Mouse (Mus musculus): ENCODE measurements at regions not wholly inside any gene's neighbourhood (a gene's known extent, or its start where the extent isn't known, plus 50 kb on each side); places are given as distances from the start of the nearest gene placed in this dataset.
A peak's percentile ranks its signal among the peaks of the same experiment; 100 is the strongest.

GRCm38 (mm10) chr2:50520169-50520568 is 223.6 kb upstream of the Mmadhc start:
- WGBS, result 16% methylated on average over 8 of the region's 8 CpGs

DNA sequence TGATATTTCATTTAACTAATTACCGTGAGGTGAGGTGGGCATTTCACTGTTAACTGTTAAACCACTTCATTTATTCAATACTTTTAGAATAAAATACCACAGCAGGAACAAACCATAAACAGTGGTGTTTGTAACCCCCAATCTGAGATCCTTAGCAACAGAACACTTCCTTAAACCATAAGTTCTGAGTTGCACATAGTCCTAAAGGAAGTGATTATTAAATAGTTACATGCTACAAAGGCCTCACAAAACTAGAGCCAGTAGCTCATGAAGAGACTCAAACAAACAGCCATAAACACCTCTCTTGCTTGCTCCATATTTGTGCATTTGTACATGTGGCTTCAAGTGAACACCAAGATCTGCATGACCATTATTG is 222.5 kb upstream of the Mmadhc start:
- no peak for DNase-seq (ENCODE audit: low spot score)
- H3K4me1 ChIP-seq (ENCODE audit: insufficient read depth, low read length), result peaks cover 4% of the 10 kb centered on the region; the same call in 1 of the 2 replicates
- H3K4me3 ChIP-seq (ENCODE audit: low read length), result no peak overlapping the region
- H3K27ac ChIP-seq, result no peak overlapping the region
- no peaks in the 10 kb centered on the region for H3K9me3 ChIP-seq (ENCODE audit: low read length)
- no peaks in the 10 kb centered on the region for H3K27me3 ChIP-seq (ENCODE audit: insufficient read depth, low read length)
- no peaks in the 10 kb centered on the region for H3K36me3 ChIP-seq (ENCODE audit: insufficient read depth, low read length)
- ATAC-seq, result no peak
- H3K4me2 ChIP-seq (ENCODE audit: low read depth, low read length), result no peak overlapping the region
- WGBS, result 71% methylated on average over 1 of the region's 1 CpGs
- no peak overlapping the region for H3K9ac ChIP-seq (replicated peaks; ENCODE audit: low read length)
- TF ChIP-seq CTCF (IDR thresholded peaks at IDR 0.05; ENCODE audit: low read depth), result no peak

More at GRCm38 (mm10) chr2:50520169-50520568, 223.6 kb upstream of the Mmadhc start:
- DNase-seq (ENCODE audit: low spot score), result peak; percentile 40
- no peak for ATAC-seq
- H3K4me2 ChIP-seq (ENCODE audit: low read depth, low read length), result peak overlapping the region; percentile 28; the same call in 1 of the 2 replicates
- no peaks in the 10 kb centered on the region for H3K36me3 ChIP-seq (ENCODE audit: insufficient read depth, low read length)
- H3K4me3 ChIP-seq (ENCODE audit: low read length), result no peak overlapping the region
- no peak for TF ChIP-seq CTCF (IDR thresholded peaks at IDR 0.05; ENCODE audit: low read depth)
- no peak overlapping the region for H3K27ac ChIP-seq
- no peaks in the 10 kb centered on the region for H3K9me3 ChIP-seq (ENCODE audit: low read length)
- 0 out of 2 replicates have a peak overlapping the region, but pooled peaks have one; percentile 33 for H3K9ac ChIP-seq (replicated peaks; ENCODE audit: low read length)
- no peaks in the 10 kb centered on the region for H3K27me3 ChIP-seq (ENCODE audit: insufficient read depth, low read length)
- peaks cover 4% of the 10 kb centered on the region; the same call in 1 of the 2 replicates for H3K4me1 ChIP-seq (ENCODE audit: insufficient read depth, low read length)

- Histone ChIP-seq H3K4me2 (ENCODE audit: low read depth, low read length) (no peak overlapping the region), H3K9me3 (ENCODE audit: low read length) (no peaks in the 10 kb centered on the region), H3K27me3 (ENCODE audit: insufficient read depth, low read length) (no peaks in the 10 kb centered on the region), H3K4me3 (ENCODE audit: low read length) (no peak overlapping the region), H3K4me1 (ENCODE audit: insufficient read depth, low read length) (peaks cover 4% of the 10 kb centered on the region; the same call in 1 of the 2 replicates), H3K27ac (no peak overlapping the region; the same call in 1 of the 2 replicates), H3K36me3 (ENCODE audit: insufficient read depth, low read length) (no peaks in the 10 kb centered on the region), H3K9ac (replicated peaks; ENCODE audit: low read length) (no peak overlapping the region)
- ATAC-seq (0 out of 2 replicates have a peak, but pooled peaks have one; percentile 63), DNase-seq (ENCODE audit: low spot score) (peak; percentile 74)
- peak; percentile 60 for TF ChIP-seq CTCF (IDR thresholded peaks at IDR 0.05; ENCODE audit: low read depth)
- WGBS, result 46% methylated on average over 10 of the region's 10 CpGs
Observed at GRCm38 (mm10) chr2:50518371-50519128, 221.9 kb upstream of the Mmadhc start.

- no peak overlapping the region for H3K4me2 ChIP-seq (ENCODE audit: low read depth, low read length)
- no peak overlapping the region for H3K9ac ChIP-seq (replicated peaks; ENCODE audit: low read length)
- H3K36me3 ChIP-seq (ENCODE audit: insufficient read depth, low read length), result no peaks in the 10 kb centered on the region
- TF ChIP-seq CTCF (IDR thresholded peaks at IDR 0.05; ENCODE audit: low read depth), result no peak
- H3K4me1 ChIP-seq (ENCODE audit: insufficient read depth, low read length), result peaks cover under 1% of the 10 kb centered on the region; the same call in 1 of the 2 replicates
- no peaks in the 10 kb centered on the region for H3K27me3 ChIP-seq (ENCODE audit: insufficient read depth, low read length)
- no peak for ATAC-seq
- no peak overlapping the region for H3K4me3 ChIP-seq (ENCODE audit: low read length)
- no peak for DNase-seq (ENCODE audit: low spot score)
- H3K27ac ChIP-seq, result no peak overlapping the region
- H3K9me3 ChIP-seq (ENCODE audit: low read length), result peaks cover 3% of the 10 kb centered on the region; the same call in 1 of the 2 replicates
- 90% methylated on average over 4 of the region's 4 CpGs for WGBS
Observed at GRCm38 (mm10) chr2:50513276-50513675, 216.7 kb upstream of the Mmadhc start.

DNA sequence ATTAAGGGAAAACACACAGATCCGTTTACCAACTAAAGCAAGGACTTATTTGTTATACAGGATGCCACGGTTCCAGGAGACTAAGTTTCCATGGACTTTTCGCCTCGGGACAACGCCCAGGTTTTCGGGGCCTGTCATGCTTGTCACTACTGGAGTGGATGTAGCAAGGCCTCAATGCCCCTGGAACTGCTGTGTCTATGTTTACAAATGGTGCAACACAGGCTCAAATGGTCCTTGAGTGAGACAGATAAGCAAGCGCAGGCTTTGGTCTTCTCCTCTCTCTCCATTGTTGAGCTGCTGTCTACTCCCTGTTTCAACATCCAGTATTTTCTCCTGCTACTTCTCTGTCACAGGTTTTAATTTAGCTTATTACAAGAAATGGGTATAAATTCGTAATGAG is 202.1 kb upstream of the Mmadhc start:
- Histone ChIP-seq H3K4me1 (ENCODE audit: insufficient read depth, low read length) (no peaks in the 10 kb centered on the region), H3K27me3 (ENCODE audit: insufficient read depth, low read length) (no peaks in the 10 kb centered on the region), H3K9ac (replicated peaks; ENCODE audit: low read length) (no peak overlapping the region), H3K9me3 (ENCODE audit: low read length) (no peaks in the 10 kb centered on the region), H3K4me3 (ENCODE audit: low read length) (no peak overlapping the region), H3K36me3 (ENCODE audit: insufficient read depth, low read length) (no peaks in the 10 kb centered on the region), H3K4me2 (ENCODE audit: low read depth, low read length) (no peak overlapping the region), H3K27ac (no peak overlapping the region)
- ATAC-seq (no peak), DNase-seq (ENCODE audit: low spot score) (no peak)
- no peak for TF ChIP-seq CTCF (IDR thresholded peaks at IDR 0.05; ENCODE audit: low read depth)
- WGBS, result 91% methylated on average over 8 of the region's 8 CpGs

DNA sequence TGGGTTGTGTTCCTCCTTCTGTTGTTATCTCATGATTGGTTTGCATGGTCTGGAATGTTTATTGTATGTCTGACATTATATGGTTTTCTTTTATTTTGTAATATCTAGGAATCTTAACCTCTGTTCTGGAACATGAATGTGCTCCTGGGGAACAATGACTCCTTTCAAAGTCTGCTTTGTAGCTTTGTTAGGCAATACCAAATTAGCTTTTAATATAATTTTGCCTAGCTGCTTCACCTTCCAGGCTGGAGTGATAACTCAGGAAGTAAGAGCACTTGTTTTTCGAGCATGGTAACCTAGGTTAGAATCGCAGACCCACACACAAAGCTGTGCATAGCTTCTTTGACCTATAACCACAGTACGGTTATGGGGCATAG is 199.4 kb upstream of the Mmadhc start:
- H3K27me3 ChIP-seq (ENCODE audit: insufficient read depth, low read length), result no peaks in the 10 kb centered on the region
- H3K27ac ChIP-seq, result no peak overlapping the region
- no peak for TF ChIP-seq CTCF (IDR thresholded peaks at IDR 0.05; ENCODE audit: low read depth)
- H3K36me3 ChIP-seq (ENCODE audit: insufficient read depth, low read length), result no peaks in the 10 kb centered on the region
- WGBS, result 93% methylated on average over 3 of the region's 3 CpGs
- no peak for ATAC-seq
- no peak overlapping the region for H3K4me3 ChIP-seq (ENCODE audit: low read length)
- DNase-seq (ENCODE audit: low spot score), result no peak
- no peak overlapping the region for H3K9ac ChIP-seq (replicated peaks; ENCODE audit: low read length)
- no peak overlapping the region for H3K4me2 ChIP-seq (ENCODE audit: low read depth, low read length)
- H3K4me1 ChIP-seq (ENCODE audit: insufficient read depth, low read length), result no peaks in the 10 kb centered on the region
- no peaks in the 10 kb centered on the region for H3K9me3 ChIP-seq (ENCODE audit: low read length)
